ENCODE assay signal across 20 mouse cellular contexts in genomic region chrX:107375329-107375728, GRCm38 (mm10). TPM values are rescaled to one million over a fixed set of nuclear protein-coding genes. Genes with fewer than 3 reads are reported as not detected.
DNase-seq lines count a peak whose midpoint lies in the region; ATAC-seq and TF ChIP-seq lines count a peak whose summit lies in the region.
"Had no signal": no experiment of that assay in that cellular context is flagged by ENCODE, and none has a peak within 500 bp of the region (broad histone marks: within the 10 kb centered on the region; RNA-seq: fewer than 3 reads in every experiment).

No protein-coding gene starts in this region.

- H3K4me3 ChIP-seq in lung, embryonic 14.5 days (ENCODE audit: low read depth, low read length) = no peak overlapping the region
- no peak overlapping the region for H3K4me3 ChIP-seq in lung, adult 2 months (replicated peaks; ENCODE audit: extremely low read depth, low read depth, low read length)
- H3K4me3 ChIP-seq in cerebellum, adult 2 months (replicated peaks; ENCODE audit: insufficient read depth, low read depth, low read length) = no peak overlapping the region
- H3K4me3 ChIP-seq: embryonic facial prominence, embryonic 12.5 days; forebrain, embryonic 12.5 days; heart, embryonic 10.5 days; hindbrain, embryonic 12.5 days had no signal

- H3K9me3 ChIP-seq in lung, embryonic 14.5 days (ENCODE audit: low read depth, low read length) = no peaks in the 10 kb centered on the region
- H3K9me3 ChIP-seq: embryonic facial prominence, embryonic 12.5 days; forebrain, embryonic 12.5 days; heart, embryonic 10.5 days; hindbrain, embryonic 12.5 days had no signal

- ATAC-seq in lung, embryonic 14.5 days (ENCODE audit: insufficient read depth) = no peak
- ATAC-seq: forebrain, embryonic 16.5 days had no signal

- TF ChIP-seq POLR2A in lung, adult 2 months (IDR thresholded peaks at IDR 0.05; ENCODE audit: borderline replicate concordance, extremely low read depth, low read depth, low read length) = no peak
- no peak for TF ChIP-seq POLR2A in cerebellum, adult 2 months (IDR thresholded peaks at IDR 0.05; ENCODE audit: borderline replicate concordance, insufficient read depth, low read length)

- WGBS in lung, embryonic 14.5 days = 28% methylated on average over 1 of the region's 1 CpGs
- 52% methylated on average over 1 of the region's 1 CpGs for WGBS in lung, adult 2 months
- 64% methylated on average over 1 of the region's 1 CpGs for WGBS in cerebellum, adult 2 months

- H3K4me1 ChIP-seq in lung, embryonic 14.5 days (ENCODE audit: insufficient read depth) = no peaks in the 10 kb centered on the region
- H3K4me1 ChIP-seq in lung, adult 2 months (ENCODE audit: control insufficient read depth, insufficient read depth, low read length) = no peaks in the 10 kb centered on the region
- H3K4me1 ChIP-seq in cerebellum, adult 2 months (ENCODE audit: control insufficient read depth, insufficient read depth, low read length) = no peaks in the 10 kb centered on the region
- H3K4me1 ChIP-seq: embryonic facial prominence, embryonic 12.5 days; forebrain, embryonic 12.5 days; heart, embryonic 10.5 days; hindbrain, embryonic 12.5 days had no signal

- no peaks in the 10 kb centered on the region for H3K36me3 ChIP-seq in lung, embryonic 14.5 days (ENCODE audit: insufficient read depth)
- H3K36me3 ChIP-seq: embryonic facial prominence, embryonic 12.5 days; forebrain, embryonic 12.5 days; heart, embryonic 10.5 days; hindbrain, embryonic 12.5 days had no signal

- H3K9ac ChIP-seq in lung, embryonic 14.5 days = no peak overlapping the region
- H3K9ac ChIP-seq: embryonic facial prominence, embryonic 12.5 days; forebrain, embryonic 12.5 days; hindbrain, embryonic 12.5 days had no signal

- no peaks in the 10 kb centered on the region for H3K27me3 ChIP-seq in lung, embryonic 14.5 days (ENCODE audit: insufficient read depth, low read length)
- H3K27me3 ChIP-seq in cerebellum, adult 2 months (ENCODE audit: control insufficient read depth, insufficient read depth, low read length) = no peaks in the 10 kb centered on the region
- H3K27me3 ChIP-seq: embryonic facial prominence, embryonic 12.5 days; forebrain, embryonic 12.5 days; hindbrain, embryonic 12.5 days had no signal

- H3K4me2 ChIP-seq in lung, embryonic 14.5 days = no peak overlapping the region
- H3K4me2 ChIP-seq: embryonic facial prominence, embryonic 12.5 days; forebrain, embryonic 12.5 days; hindbrain, embryonic 12.5 days had no signal

- peak; percentile 35 for DNase-seq in kidney, adult 9 months
- DNase-seq in kidney, postnatal 25 days = no peak
- peak; percentile 7 for DNase-seq in kidney, postnatal 14 days
- DNase-seq in kidney, postnatal 10 days = no peak
- DNase-seq in lung, embryonic 14.5 days = peak; percentile 4
- no peak for DNase-seq in lung, adult 2 months
- no peak for DNase-seq in cerebellum, adult 2 months
- DNase-seq: adrenal gland, adult 8-10 months; cerebellum, adult 11 months; cerebellum, adult 9-10 months; cerebellum, postnatal 25 days; gastrocnemius, postnatal 10 days; heart, adult 18-20 months; heart, postnatal 10 days; heart, postnatal 4 days had no signal

- no peak for TF ChIP-seq CTCF in lung, embryonic 14.5 days (IDR thresholded peaks at IDR 0.05; ENCODE audit: low read depth)
- TF ChIP-seq CTCF in lung, adult 2 months (IDR thresholded peaks at IDR 0.05; ENCODE audit: insufficient read depth, low read length) = no peak
- TF ChIP-seq CTCF in cerebellum, adult 2 months (IDR thresholded peaks at IDR 0.05; ENCODE audit: borderline replicate concordance, insufficient read depth, low read depth, low read length) = no peak

- H3K27ac ChIP-seq in lung, embryonic 14.5 days (ENCODE audit: low read depth) = no peak overlapping the region
- H3K27ac ChIP-seq in cerebellum, adult 2 months (ENCODE audit: insufficient read depth, low read length) = no peak overlapping the region
- H3K27ac ChIP-seq: embryonic facial prominence, embryonic 12.5 days; forebrain, embryonic 12.5 days; heart, embryonic 10.5 days; hindbrain, embryonic 12.5 days had no signal

RNA-seq across cellular contexts. Expression of gene Itm2a, which starts 27.8 kb away (rescaled TPM):
- 268 and 294 TPM in 2 replicates for polyA plus RNA-seq in lung, embryonic 14.5 days (2014; fragmentation: Nextera tagmentation; extraction: Ambion mirVana)
- 10.4 and 13.9 TPM in 2 replicates for polyA plus RNA-seq in lung, adult 2 months (2012; rRNA removed)
- polyA plus RNA-seq in cerebellum, adult 2 months (2012; rRNA removed) = 86.2 and 88.7 TPM in 2 replicates

Comparison
In these comparisons a context has a peak if more than half of its experiments do, and no peak if none do; other contexts are left out.
1. DNase-seq: peak in kidney, adult 9 months (single experiment), kidney, postnatal 14 days (single experiment) and lung, embryonic 14.5 days (single experiment); none in kidney, postnatal 25 days (0 of 2), kidney, postnatal 10 days (single experiment), lung, adult 2 months (single experiment) and cerebellum, adult 2 months (0 of 2).